Mouse (Mus musculus): ENCODE results near the gene Paxx. TPM values are rescaled to one million over a fixed set of nuclear protein-coding genes. Genes with fewer than 3 reads are reported as not detected.

Gene Paxx
- 28.6 and 28.9 TPM in 2 replicates for polyA plus RNA-seq (2016; fragmentation: Nextera tagmentation; extraction: Ambion mirVana)

GRCm38 (mm10) chr2:25460551-25461309, at the start of gene Paxx:
Gene Paxx, minus strand, starts transcription at chr2:25461094.
- peaks cover 14% of the 10 kb centered on the region; the same call in 1 of the 2 replicates for H3K36me3 ChIP-seq
- no peaks in the 10 kb centered on the region for H3K27me3 ChIP-seq
- peak within 1 kb of the TSS; percentile 88 for H3K4me2 ChIP-seq (replicated peaks)
- peak; percentile 84 for ATAC-seq (ENCODE audit: insufficient number of reproducible peaks, insufficient read depth, low FRiP score, low TSS enrichment)
- WGBS, result under 1% methylated on average over 48 of the region's 48 CpGs
- peak within 1 kb of the TSS; percentile 69 for H3K4me3 ChIP-seq
- no peaks in the 10 kb centered on the region for H3K9me3 ChIP-seq
- peak within 1 kb of the TSS; percentile 86 for H3K27ac ChIP-seq
- peak within 1 kb of the TSS; percentile 71 for H3K9ac ChIP-seq
- peaks cover 16% of the 10 kb centered on the region for H3K4me1 ChIP-seq

GRCm38 (mm10) chr2:25509912-25510311, 49.0 kb upstream of the Paxx start:
- H3K9me3 ChIP-seq, result no peaks in the 10 kb centered on the region
- no peak overlapping the region for H3K4me2 ChIP-seq (replicated peaks)
- no peak overlapping the region for H3K27ac ChIP-seq
- no peak overlapping the region for H3K9ac ChIP-seq
- H3K4me3 ChIP-seq, result no peak overlapping the region
- H3K27me3 ChIP-seq, result no peaks in the 10 kb centered on the region
- 64% methylated on average over 3 of the region's 3 CpGs for WGBS
- peaks cover 7% of the 10 kb centered on the region for H3K36me3 ChIP-seq
- H3K4me1 ChIP-seq, result no peaks in the 10 kb centered on the region
- ATAC-seq (ENCODE audit: insufficient number of reproducible peaks, insufficient read depth, low FRiP score, low TSS enrichment), result no peak

- no peak for ATAC-seq (ENCODE audit: insufficient number of reproducible peaks, insufficient read depth, low FRiP score, low TSS enrichment)
- H3K4me1 ChIP-seq, result peaks cover 2% of the 10 kb centered on the region
- H3K27me3 ChIP-seq, result no peaks in the 10 kb centered on the region
- 30% methylated on average over 5 of the region's 5 CpGs for WGBS
- no peaks in the 10 kb centered on the region for H3K9me3 ChIP-seq
- H3K4me3 ChIP-seq, result no peak overlapping the region
- peaks cover 24% of the 10 kb centered on the region for H3K36me3 ChIP-seq
- H3K27ac ChIP-seq, result no peak overlapping the region
- no peak overlapping the region for H3K4me2 ChIP-seq (replicated peaks)
- no peak overlapping the region for H3K9ac ChIP-seq
Observed at GRCm38 (mm10) chr2:25506964-25507363, 46.1 kb upstream of the Paxx start.

GRCm38 (mm10) chr2:25505860-25506259, 45.0 kb upstream of the Paxx start:
- Histone ChIP-seq H3K9me3 (no peaks in the 10 kb centered on the region), H3K27me3 (no peaks in the 10 kb centered on the region), H3K27ac (no peak overlapping the region), H3K36me3 (peaks cover 24% of the 10 kb centered on the region), H3K4me2 (replicated peaks) (no peak overlapping the region), H3K4me1 (peaks cover 10% of the 10 kb centered on the region), H3K9ac (no peak overlapping the region), H3K4me3 (no peak overlapping the region)
- ATAC-seq (ENCODE audit: insufficient number of reproducible peaks, insufficient read depth, low FRiP score, low TSS enrichment), result no peak
- WGBS, result 92% methylated on average over 4 of the region's 4 CpGs

- H3K4me1 ChIP-seq, result peaks cover 13% of the 10 kb centered on the region
Observed at GRCm38 (mm10) chr2:25505000-25505399, 44.1 kb upstream of the Paxx start.

GRCm38 (mm10) chr2:25504538-25504937, 43.6 kb upstream of the Paxx start:
- H3K4me3 ChIP-seq, result no peak overlapping the region
- no peak overlapping the region for H3K4me2 ChIP-seq (replicated peaks)
- peaks cover 13% of the 10 kb centered on the region for H3K4me1 ChIP-seq
- no peak for ATAC-seq (ENCODE audit: insufficient number of reproducible peaks, insufficient read depth, low FRiP score, low TSS enrichment)
- H3K27me3 ChIP-seq, result no peaks in the 10 kb centered on the region
- 95% methylated on average over 19 of the region's 19 CpGs for WGBS
- H3K9ac ChIP-seq, result no peak overlapping the region
- no peak overlapping the region for H3K27ac ChIP-seq
- H3K9me3 ChIP-seq, result no peaks in the 10 kb centered on the region
- peaks cover 24% of the 10 kb centered on the region for H3K36me3 ChIP-seq

More at GRCm38 (mm10) chr2:25505000-25505399, 44.1 kb upstream of the Paxx start:
- Histone ChIP-seq H3K4me3 (no peak overlapping the region), H3K9me3 (no peaks in the 10 kb centered on the region), H3K36me3 (peaks cover 24% of the 10 kb centered on the region), H3K9ac (no peak overlapping the region), H3K27me3 (no peaks in the 10 kb centered on the region), H3K27ac (no peak overlapping the region), H3K4me2 (replicated peaks) (no peak overlapping the region)
- ATAC-seq (ENCODE audit: insufficient number of reproducible peaks, insufficient read depth, low FRiP score, low TSS enrichment), result no peak
- WGBS, result 88% methylated on average over 1 of the region's 1 CpGs

GRCm38 (mm10) chr2:25502726-25503125, 41.8 kb upstream of the Paxx start:
- H3K36me3 ChIP-seq, result peaks cover 24% of the 10 kb centered on the region
- H3K27ac ChIP-seq, result no peak overlapping the region
- H3K4me3 ChIP-seq, result no peak overlapping the region
- H3K27me3 ChIP-seq, result no peaks in the 10 kb centered on the region
- H3K9me3 ChIP-seq, result no peaks in the 10 kb centered on the region
- H3K4me1 ChIP-seq, result peaks cover 13% of the 10 kb centered on the region
- H3K9ac ChIP-seq, result no peak overlapping the region
- 89% methylated on average over 3 of the region's 3 CpGs for WGBS
- H3K4me2 ChIP-seq (replicated peaks), result no peak overlapping the region
- no peak for ATAC-seq (ENCODE audit: insufficient number of reproducible peaks, insufficient read depth, low FRiP score, low TSS enrichment)

- Histone ChIP-seq H3K4me1 (peaks cover 13% of the 10 kb centered on the region), H3K4me2 (replicated peaks) (peak within 1 kb of the TSS; percentile 95), H3K36me3 (peaks cover 24% of the 10 kb centered on the region), H3K27ac (peak within 1 kb of the TSS; percentile 72), H3K9ac (peak within 1 kb of the TSS; percentile 91), H3K27me3 (no peaks in the 10 kb centered on the region), H3K9me3 (no peaks in the 10 kb centered on the region), H3K4me3 (peak within 1 kb of the TSS; percentile 82)
- WGBS, result 72% methylated on average over 20 of the region's 20 CpGs
- no peak for ATAC-seq (ENCODE audit: insufficient number of reproducible peaks, insufficient read depth, low FRiP score, low TSS enrichment)
Observed at GRCm38 (mm10) chr2:25501593-25502486, 40.9 kb upstream of the Paxx start, which contains the start of gene C8g. Gene C8g, minus strand, starts transcription at chr2:25501719.

- WGBS, result under 1% methylated on average over 43 of the region's 44 CpGs
- H3K27me3 ChIP-seq, result no peaks in the 10 kb centered on the region
- H3K9ac ChIP-seq, result peak within 1 kb of the TSS; percentile 91
- H3K36me3 ChIP-seq, result peaks cover 24% of the 10 kb centered on the region
- peaks cover 13% of the 10 kb centered on the region for H3K4me1 ChIP-seq
- ATAC-seq (ENCODE audit: insufficient number of reproducible peaks, insufficient read depth, low FRiP score, low TSS enrichment), result peak; percentile 81
- no peaks in the 10 kb centered on the region for H3K9me3 ChIP-seq
- H3K4me2 ChIP-seq (replicated peaks), result peak within 1 kb of the TSS; percentile 95
- H3K4me3 ChIP-seq, result peak within 1 kb of the TSS; percentile 82
- peak within 1 kb of the TSS; percentile 72 for H3K27ac ChIP-seq
Observed at GRCm38 (mm10) chr2:25500576-25501405, 39.9 kb upstream of the Paxx start, which contains the start of gene Fbxw5. Gene Fbxw5, plus strand, starts transcription at chr2:25500750.

GRCm38 (mm10) chr2:25500071-25500575, 39.2 kb upstream of the Paxx start:
- Histone ChIP-seq H3K27ac (peak overlapping the region; percentile 46; the same call in 1 of the 2 replicates), H3K4me1 (peaks cover 13% of the 10 kb centered on the region), H3K27me3 (no peaks in the 10 kb centered on the region), H3K9ac (peak overlapping the region; percentile 53), H3K9me3 (no peaks in the 10 kb centered on the region), H3K4me2 (replicated peaks) (peak overlapping the region; percentile 95), H3K36me3 (peaks cover 19% of the 10 kb centered on the region), H3K4me3 (peak overlapping the region; percentile 82)
- no peak for ATAC-seq (ENCODE audit: insufficient number of reproducible peaks, insufficient read depth, low FRiP score, low TSS enrichment)
- 75% methylated on average over 6 of the region's 6 CpGs for WGBS

Measured in embryonic facial prominence, embryonic 12.5 days (tissue).